Mouse (Mus musculus) erythroblast, embryonic 14.5 days (primary cell): Measurements from ENCODE around the gene Thra. TPM values are rescaled to one million over a fixed set of nuclear protein-coding genes. Genes with fewer than 3 reads are reported as not detected.

Experiments used
- H3K27me3 ChIP-seq: 2 replicates; pipeline ENCODE4 v1.6.1; 2012; ENCODE audit warnings: inconsistent platforms; ENCODE audit not compliant: control insufficient read depth
- H3K36me3 ChIP-seq: 2 replicates; pipeline ENCODE4 v1.6.1; 2012; ENCODE audit warnings: mild to moderate bottlenecking, inconsistent platforms; ENCODE audit not compliant: control insufficient read depth
- H3K4me1 ChIP-seq: 2 replicates; pipeline ENCODE4 v1.6.1; 2012; ENCODE audit warnings: inconsistent platforms; ENCODE audit not compliant: control insufficient read depth
- H3K4me3 ChIP-seq: replicated peaks from 2 replicates; pipeline ENCODE3; 2012; ENCODE audit warnings: moderate library complexity, mild to moderate bottlenecking, inconsistent platforms
- H3K9me3 ChIP-seq: 2 replicates; pipeline ENCODE4 v1.6.1; 2012; ENCODE audit warnings: low read length, inconsistent platforms, mixed read lengths; ENCODE audit not compliant: control insufficient read depth
- GATA1 ChIP-seq: IDR thresholded peaks from 2 replicates; pipeline ENCODE4 v1.6.1; 2012; ENCODE audit warnings: low read length, inconsistent platforms, mixed read lengths
- TAL1 ChIP-seq: IDR thresholded peaks from 3 replicates; pipeline ENCODE4 v1.6.1; 2012; ENCODE audit warnings: low read length, inconsistent platforms, mixed read lengths
- polyA plus RNA-seq: library from polyadenylated mRNA; stranded (reverse); fragments of >175 nt; gene quantifications from 2 replicates; pipeline ENCODE4 v1.2.3, GENCODE M21; 2012

Gene Thra
- polyA plus RNA-seq, 1 experiment = 3.2 TPM

DNA sequence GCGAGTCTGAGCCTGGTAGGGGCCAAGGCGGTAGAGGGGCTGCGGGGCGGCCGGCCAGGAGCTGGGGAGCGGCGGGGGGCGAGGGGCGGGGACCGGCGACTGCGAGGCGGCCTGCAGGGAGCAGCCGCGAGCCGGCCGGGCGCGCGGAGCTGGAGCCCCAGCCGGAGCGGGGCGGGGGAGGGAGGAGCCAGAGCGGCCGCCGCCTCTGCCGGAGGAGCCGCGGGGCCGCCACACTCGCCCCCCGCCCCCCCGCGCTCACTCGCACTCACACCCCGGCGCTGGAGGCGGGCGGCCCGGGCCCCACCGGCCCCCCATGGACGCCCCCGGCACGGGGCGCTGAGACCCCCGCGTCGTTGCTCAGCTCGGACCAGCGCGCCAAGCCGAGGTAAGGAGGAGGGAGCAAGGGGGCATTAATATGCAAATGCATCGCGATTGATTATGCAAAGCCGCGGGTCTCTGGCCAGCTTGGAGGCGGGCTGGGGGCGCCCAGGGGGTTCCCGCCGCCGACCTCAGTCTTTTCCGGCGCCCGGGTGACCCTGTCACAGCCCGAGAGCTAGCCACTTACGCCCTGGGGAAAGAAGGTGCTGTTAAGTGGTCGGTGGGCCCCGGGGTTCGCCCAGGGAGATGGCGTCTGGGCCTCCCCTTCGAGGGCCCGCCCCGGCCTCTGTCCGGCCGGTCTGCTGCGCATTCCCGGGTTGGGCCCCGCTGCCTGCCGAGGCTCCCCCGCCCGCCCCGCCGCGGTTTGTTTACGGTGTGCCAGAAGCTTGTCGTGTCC, 1.4 kb downstream of the Thra start:
- Histone ChIP-seq H3K36me3 (peaks cover 12% of the 10 kb centered on the region), H3K27me3 (no peaks in the 10 kb centered on the region), H3K4me1 (peaks cover 88% of the 10 kb centered on the region), H3K4me3 (peak overlapping the region; percentile 84), H3K9me3 (no peaks in the 10 kb centered on the region)
- no peak for TF ChIP-seq TAL1
- no peak for TF ChIP-seq GATA1

DNA sequence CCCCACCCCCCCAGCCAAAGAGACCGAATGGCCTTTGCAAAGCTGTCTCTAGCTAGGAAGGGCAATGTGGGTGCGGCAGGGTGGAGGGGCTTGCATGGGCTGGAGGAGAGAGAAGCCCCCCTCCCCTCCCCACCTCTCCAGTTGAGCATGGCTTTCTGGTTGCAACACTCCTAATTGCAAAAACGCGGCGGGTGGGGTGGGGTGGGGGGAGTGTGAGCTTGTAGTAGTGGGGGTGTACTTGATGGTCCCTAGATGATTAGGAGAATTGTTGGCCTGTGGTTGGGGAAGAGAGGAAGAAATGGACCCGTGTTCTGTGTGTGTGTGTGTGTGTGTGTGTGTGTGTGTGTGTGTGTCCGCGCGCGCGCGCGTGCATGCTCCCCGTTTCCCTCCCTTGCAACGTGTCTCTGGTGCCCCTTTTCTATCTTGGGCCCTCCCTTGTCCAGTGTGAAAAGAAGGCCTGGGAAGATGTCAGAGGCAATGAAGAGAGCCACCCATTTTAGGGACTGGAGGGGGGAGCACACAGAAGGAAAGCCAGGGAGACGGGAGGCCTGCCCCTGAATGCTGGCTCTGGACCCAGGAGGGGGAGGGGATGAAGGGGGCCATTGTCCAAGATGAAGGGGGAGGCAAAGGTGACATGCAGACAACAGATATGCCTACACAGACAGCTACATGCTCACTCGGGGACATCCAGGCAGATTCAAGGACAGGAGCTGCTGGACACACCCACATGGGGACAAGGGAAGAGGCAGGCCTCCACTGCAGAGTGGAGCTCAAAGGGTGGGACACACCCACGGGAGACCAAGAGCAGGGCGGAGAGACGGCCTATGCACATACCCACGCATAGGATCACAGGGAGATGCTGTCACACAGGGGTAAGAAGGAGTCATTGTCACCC, 2.2 kb downstream of the Thra start:
- TF ChIP-seq TAL1 (no peak), GATA1 (no peak)
- Histone ChIP-seq H3K36me3 (peaks cover 12% of the 10 kb centered on the region), H3K27me3 (no peaks in the 10 kb centered on the region), H3K4me3 (peak overlapping the region; percentile 84), H3K4me1 (peaks cover 95% of the 10 kb centered on the region), H3K9me3 (no peaks in the 10 kb centered on the region)

DNA sequence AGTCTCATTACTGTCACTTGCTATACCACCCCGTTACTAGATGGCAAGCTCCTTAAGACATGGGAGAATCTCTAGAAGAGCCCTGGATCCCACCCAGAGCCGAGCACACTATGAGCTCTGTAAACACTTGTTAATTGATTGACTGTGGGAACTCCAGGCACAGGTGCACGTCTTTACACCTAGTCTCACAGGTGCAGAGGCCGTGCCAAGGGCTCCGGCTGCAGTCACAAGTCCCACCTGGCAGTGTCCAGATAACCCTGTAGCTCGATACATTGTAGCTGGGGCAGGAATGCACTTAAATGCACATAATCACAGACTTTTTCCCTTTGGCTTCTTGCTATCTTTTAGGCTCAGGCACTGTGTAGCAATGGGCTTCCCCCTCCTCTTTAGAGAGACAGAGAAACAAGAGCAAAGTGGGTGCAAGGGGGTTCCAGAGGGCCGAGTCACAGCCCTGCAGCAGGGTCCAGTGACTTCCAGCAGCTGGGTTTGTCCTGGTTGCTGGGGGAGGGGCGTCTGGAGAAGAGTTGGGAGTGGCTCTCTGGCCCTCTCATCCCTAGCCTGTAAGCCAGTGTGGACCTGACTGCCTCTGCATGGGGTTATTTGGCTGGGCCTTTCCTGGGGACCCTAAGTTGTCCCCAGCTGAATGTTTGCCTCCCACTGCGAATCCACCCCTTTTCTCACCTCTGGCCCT, 3.4 kb downstream of the Thra start:
- H3K4me3 ChIP-seq = peak overlapping the region; percentile 24
- peaks cover 95% of the 10 kb centered on the region for H3K4me1 ChIP-seq
- no peaks in the 10 kb centered on the region for H3K27me3 ChIP-seq
- TF ChIP-seq GATA1 = no peak
- no peak for TF ChIP-seq TAL1
- peaks cover 12% of the 10 kb centered on the region for H3K36me3 ChIP-seq
- H3K9me3 ChIP-seq = no peaks in the 10 kb centered on the region

DNA sequence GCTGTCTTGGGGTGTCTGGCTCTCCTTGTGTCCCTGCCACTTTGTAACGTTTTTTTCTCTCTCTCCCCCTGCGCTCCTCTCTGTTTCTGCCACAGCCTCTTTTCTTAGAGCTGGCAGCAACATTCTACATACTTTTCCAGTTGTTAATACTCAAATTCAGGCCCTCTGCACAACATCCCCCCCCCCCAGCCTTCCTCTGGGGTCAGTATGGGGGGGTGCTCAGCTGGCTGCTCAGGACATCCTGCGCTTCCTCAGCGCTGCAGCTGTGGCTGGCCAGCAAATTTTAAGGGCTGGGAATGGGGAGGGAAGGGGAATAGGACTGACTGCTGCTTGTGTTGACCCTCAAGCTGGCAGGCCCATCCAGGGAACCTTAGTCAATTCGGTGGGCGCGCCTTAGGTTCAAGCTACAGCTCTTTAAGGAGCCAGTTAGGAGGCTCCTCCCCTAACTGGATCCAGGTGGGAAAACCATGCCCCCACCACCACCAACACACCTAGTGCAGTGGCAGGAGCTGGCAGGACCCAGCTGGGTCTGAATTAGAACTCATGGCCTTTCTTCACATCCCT, 4.1 kb downstream of the Thra start:
- Histone ChIP-seq H3K4me3 (no peak overlapping the region), H3K4me1 (peaks cover 96% of the 10 kb centered on the region), H3K27me3 (no peaks in the 10 kb centered on the region), H3K9me3 (no peaks in the 10 kb centered on the region), H3K36me3 (peaks cover 16% of the 10 kb centered on the region)
- no peak for TF ChIP-seq TAL1
- TF ChIP-seq GATA1 = no peak

DNA sequence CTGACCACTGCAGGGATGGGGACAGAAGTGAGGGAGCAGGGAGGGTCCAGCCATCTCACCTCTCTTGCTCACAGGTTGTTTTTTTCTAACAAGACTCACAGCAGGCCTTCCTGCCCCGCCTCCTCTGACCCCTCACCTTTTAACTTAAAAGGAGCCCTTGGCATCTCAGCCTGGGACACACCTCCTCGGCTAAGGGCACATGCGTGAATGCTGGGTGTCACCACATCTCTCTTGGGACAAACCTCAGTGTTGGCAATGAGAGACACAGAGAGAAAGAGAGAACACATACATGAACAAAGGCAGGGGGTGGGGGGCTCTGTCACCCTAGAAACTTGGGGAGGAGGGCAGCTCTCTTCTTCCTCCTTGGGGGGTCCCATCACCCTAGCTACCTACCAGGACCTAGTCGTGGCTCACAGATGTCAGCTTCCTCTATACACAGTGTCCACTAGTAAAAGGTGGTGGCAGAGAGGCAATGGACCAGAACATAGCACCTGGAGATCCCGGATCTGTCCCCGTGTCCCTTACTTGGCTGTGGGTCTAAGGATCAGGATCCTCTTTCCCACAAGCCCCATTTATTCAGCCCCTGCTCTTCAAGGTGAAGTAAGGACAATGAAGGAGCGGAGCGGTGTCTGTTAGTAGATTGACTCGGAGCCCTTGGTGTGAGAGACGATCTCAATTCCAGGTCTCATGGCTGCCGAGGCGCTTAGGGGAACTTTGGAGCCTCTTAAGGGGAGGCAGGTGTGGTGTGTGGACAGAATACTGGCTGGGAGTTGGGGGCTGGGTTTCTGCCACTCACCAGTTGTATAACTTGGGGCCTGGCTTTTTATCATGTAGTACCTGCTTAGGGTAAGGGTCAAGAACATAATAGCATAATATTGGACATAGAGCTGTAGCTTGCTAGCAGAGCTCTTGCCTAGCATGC, 5.8 kb downstream of the Thra start:
- H3K4me1 ChIP-seq = peaks cover 96% of the 10 kb centered on the region
- TF ChIP-seq TAL1 = no peak
- TF ChIP-seq GATA1 = no peak
- no peaks in the 10 kb centered on the region for H3K9me3 ChIP-seq
- peaks cover 21% of the 10 kb centered on the region for H3K36me3 ChIP-seq
- H3K27me3 ChIP-seq = no peaks in the 10 kb centered on the region
- H3K4me3 ChIP-seq = no peak overlapping the region

DNA sequence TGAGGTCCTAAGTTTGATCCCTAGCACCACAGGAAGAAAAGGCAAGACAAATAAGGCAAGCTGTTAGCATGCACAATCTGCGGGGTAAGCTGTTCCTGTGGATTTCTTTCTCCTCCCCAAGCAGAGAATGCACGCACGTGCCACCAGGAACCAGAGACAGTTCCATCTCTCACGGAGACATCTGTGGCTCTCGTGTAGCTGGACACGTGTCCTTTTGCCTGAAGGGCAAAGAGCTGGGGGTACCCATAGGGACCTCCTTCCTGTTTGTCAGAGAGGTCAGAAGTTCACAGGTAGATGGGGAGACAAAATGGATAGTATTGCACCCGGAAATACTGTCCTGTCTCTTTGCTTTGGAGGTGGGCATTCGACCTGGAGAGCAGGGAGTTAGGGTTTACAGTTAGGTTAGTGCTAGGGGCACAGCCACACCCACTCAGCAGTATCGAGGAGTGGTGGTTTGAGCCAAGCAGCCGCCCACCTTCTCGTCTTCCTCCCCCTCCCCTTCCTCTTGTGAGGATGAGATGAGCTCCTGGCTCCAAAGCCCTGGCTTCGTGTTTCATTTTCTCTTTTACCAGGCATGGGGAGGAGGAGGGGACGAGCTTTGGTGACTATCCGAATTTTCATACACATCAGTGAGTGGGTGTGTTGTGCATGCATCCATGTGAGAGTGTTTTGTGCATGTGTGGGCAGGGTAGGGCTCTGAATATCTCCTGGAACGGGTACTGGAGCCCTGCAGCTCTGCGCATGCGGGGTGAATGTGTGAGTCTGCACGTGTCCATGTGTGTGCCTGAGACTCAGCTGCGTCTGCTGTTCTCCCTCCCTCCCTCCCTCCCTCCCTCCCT, 6.6 kb downstream of the Thra start:
- Histone ChIP-seq H3K27me3 (no peaks in the 10 kb centered on the region), H3K4me1 (peaks cover 99% of the 10 kb centered on the region), H3K9me3 (no peaks in the 10 kb centered on the region), H3K36me3 (peaks cover 21% of the 10 kb centered on the region), H3K4me3 (peak overlapping the region; percentile 53)
- TF ChIP-seq GATA1 (no peak), TAL1 (no peak)

DNA sequence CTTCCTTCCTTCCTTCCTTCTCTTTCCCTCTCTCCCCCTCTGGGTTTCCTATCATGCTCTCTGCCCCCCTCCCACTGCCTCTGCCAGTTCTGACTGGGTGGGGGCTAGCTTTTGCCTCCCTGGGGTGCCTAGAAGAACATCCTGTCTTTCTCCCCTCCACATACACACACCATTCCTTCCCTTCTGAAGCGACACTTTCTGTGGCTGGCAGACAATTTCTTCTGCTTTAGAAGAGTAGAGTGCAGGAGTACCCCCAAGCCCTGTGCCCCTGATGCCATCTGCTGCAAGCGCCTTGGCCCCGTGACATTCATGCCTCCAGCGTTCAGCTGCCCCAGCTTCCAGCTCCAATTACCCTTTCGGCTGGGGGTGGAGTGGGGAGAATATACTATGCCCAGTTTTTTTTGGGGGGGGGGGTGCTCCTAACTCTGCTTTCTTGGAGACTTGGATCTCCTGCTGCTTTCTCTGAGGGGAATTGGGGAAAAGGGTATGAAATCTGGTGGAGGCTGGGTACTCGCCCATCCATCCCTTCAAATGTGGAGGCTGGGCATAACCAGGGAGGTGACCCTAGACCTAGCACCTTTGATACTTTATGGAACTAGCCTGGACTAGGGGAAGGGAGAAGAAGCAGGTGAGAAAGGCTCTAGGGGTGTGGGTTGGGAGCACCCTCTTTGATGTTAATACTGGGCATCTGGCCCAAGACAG, 7.5 kb downstream of the Thra start:
- Histone ChIP-seq H3K36me3 (peaks cover 30% of the 10 kb centered on the region), H3K27me3 (no peaks in the 10 kb centered on the region), H3K9me3 (no peaks in the 10 kb centered on the region), H3K4me1 (peaks cover 99% of the 10 kb centered on the region), H3K4me3 (peak overlapping the region; percentile 7)
- TF ChIP-seq TAL1 (no peak), GATA1 (no peak)
